Mouse (Mus musculus) embryo, embryonic 11.5 days (tissue): Measurements from ENCODE around the gene Pdzk1ip1.

ENCODE experiments used
- DNase-seq: peaks from one replicate; pipeline ENCODE4 v3.0.0-alpha.2; 2012; ENCODE audit warnings: low read depth, low spot score

Gene Pdzk1ip1

DNA sequence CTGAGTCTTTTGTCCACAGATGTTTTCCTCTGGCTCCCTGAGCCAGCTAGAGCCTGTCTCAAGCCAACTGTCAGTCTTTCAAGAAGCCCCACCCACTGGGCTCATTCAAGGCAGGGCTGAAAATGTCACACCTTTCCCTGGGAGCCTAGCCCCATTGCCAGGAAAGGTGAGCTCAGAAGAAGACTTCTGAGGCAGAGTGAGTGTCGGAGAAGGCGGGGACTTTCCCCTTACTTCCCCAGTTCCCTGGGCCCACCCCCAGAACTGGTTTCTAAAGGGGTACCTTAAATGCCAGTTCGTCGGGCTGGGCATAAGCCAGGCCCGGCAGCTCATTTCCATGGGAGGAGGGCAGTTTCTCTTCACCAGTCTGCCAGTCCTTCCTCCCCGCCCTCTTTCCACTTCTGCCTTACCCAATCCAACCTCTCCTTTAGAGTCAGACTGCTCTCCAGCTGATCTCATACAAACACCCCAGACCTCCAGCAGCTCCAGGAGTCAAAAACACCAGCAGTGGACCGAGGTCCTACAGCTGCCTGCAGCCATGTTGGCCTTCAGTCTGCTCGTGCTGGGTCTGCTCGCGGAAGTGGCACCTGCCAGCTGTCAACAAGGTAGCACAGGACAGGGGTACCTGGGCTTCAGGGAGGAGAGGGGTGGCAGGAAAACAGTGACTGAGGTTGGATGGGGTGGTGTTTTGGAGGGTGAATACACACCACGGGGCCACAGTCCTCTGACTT, at the start of gene Pdzk1ip1:
Pdzk1ip1 (plus strand) TSS at position 98 of the 728 bp plus-strand sequence.
- no peak for DNase-seq

DNA sequence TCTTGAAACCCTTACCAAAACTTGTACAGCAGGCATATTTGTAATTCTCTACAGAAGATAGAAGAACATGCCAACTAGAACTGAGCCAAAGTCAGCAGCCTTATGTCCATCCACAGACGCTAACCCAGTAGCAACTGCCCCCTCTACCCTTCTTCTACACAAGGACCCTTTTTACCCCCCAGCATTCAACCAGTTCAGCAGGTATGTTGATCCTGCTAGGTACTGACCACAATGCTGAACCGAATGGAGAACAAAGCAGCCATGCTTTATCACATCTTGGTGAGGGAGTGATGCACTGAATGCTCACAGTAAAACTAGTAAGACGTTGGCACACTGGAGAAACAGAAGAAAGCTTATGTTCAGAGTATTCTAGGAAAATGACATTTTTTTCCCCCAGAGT, 42.9 kb upstream of the Pdzk1ip1 start:
- DNase-seq, result no peak

DNA sequence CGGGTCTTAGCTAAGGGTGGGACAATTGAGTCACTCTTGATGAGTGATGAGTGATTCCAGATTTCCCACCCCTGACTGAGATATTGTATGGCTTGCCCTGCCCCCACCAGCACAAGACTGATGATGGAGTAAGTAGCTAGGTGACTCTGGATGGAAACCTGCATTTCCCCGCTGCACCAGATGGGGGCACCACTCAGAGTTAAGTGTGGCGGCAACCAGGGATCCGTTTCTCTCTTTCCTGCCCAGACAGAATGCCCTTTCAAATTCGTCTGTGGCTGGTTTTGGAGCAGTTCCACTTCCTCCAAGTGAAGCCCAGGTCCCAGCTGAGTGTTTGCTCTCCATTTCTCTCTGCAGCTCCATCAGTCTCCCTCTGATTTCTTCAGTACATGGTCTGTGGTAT, 40.8 kb upstream of the Pdzk1ip1 start:
- DNase-seq, result no peak

DNA sequence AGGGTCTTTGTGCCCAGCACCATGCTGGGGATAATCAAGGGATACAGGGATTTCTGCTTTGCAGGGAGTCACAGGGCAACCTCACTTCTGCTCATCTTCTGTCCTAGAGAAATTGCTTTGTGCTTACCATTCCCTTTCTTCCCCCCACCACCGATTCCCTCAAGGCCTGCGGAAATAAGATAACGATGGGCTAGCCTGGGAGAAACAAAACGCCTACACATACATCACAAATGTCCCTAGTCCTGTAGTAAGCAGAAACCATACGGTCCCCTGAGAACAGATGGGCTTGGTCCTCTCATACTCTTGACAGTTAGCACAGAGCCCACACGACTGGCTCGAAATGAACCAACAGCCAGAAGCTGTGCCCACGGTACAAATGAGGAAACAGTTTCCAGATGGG, 40.3 kb upstream of the Pdzk1ip1 start:
- DNase-seq, result no peak

- no peak for DNase-seq
These were observed 37.3 kb upstream of the Pdzk1ip1 start for GRCm38 (mm10) chr4:115051245-115051644.

DNA sequence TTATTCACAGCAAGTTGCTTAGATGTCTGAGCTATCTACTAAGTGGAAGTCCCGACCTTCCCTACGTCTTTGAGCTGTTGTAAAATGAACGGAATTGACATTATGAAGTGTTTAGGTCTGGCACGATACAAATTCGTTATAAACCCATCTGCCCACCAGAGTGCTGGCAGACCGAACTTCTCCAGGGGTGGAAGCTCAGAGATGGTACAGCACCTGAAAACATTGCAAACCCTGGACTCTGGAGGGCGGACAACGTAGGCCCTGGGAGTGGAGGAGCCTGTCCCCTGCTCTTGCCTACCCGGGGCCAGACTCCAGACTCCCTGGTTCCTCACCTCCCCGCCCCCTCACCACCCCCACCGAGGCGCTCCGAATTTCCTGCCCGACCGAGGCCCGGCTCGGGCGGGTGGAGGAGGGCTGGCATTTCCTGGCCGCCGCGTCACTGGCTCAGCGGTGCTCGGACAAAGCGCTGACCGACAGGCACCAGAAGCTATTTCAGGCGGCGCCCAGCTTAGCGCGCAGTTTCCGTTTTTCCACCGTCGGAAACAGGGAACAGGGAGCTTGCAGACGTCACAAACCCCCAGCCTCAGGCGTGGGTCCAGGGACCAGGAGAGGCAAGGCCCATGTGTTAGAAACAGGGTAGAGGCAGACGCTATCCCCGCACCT, 36.0 kb upstream of the Pdzk1ip1 start:
- no peak for DNase-seq

DNA sequence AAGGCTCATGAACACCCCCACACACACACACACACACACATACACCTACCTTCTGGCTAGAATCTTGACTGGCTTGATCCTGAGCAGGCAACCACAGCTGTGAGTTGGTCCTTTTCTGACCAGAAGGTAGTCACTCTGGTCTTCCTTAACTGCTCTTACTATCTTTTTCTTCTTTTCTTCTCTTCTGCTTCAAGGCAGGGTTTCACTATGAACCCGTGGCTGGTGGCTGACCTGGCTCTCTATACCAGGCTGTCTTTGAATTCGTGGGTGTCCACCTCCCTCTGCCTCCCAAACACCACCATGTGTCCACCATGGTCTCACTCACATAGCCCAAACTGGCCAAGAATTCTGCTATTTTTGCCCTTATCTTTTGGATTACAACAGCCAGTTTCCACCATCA, 33.5 kb upstream of the Pdzk1ip1 start:
- DNase-seq, result no peak

DNA sequence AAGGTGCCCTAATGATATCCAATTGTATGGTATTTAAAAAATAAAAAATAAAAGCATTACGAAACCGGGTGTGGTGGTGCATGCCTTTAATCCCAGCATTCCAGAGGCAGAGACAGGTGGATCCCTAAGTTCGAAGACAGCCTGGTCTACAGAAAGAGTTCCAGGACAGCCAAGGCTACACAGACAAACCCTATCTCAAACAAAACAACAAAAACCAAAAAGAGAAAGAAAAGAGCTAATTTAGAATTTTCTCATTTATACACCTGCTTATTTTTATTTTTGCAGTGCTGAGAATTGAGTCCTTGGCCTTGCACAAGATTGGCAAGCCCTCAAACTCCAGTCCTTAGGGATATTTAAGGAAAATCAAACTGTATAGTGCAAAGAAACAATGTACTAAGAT, 32.8 kb upstream of the Pdzk1ip1 start:
- DNase-seq, result no peak

DNA sequence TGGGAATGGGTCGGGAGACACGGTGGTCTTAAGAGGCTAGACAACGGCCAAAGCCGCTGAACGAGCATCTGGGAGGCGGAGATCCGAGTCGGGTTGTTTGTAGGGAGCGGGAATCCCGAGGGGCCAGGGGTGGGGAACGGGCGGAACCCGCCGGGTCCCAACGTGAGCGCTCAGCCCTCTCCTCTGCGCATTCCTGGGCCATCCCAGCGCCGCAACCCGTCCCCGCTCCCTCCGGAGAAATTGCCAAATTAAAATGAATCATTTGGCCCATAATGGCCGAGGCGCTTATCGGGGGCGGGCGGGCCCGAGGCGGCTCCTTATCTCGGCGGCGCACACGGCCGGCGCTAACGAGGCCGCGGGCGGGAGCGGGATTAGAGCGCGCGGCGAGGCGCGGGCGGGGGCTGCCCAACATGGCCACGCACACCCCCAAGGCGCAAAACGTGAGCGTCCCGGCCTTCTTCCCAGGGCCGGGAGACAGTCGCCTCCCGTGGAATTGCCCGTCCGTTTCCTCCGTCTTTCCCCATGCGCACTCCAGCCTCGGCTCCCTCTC, 32.1 kb upstream of the Pdzk1ip1 start, which contains the start of gene Tal1:
Tal1 (plus strand) TSS at position 56 of the 550 bp plus-strand sequence.
- no peak for DNase-seq

GRCm38 (mm10) chr4:115056921-115057673, 31.4 kb upstream of the Pdzk1ip1 start:
- DNase-seq, result no peak

- no peak for DNase-seq
These were observed 30.7 kb upstream of the Pdzk1ip1 start for GRCm38 (mm10) chr4:115057674-115058316.

- no peak for DNase-seq
These were observed 30.2 kb upstream of the Pdzk1ip1 start for GRCm38 (mm10) chr4:115058317-115058761.

GRCm38 (mm10) chr4:115058871-115059590, 29.5 kb upstream of the Pdzk1ip1 start:
- no peak for DNase-seq

GRCm38 (mm10) chr4:115059871-115060270, 28.6 kb upstream of the Pdzk1ip1 start:
- no peak for DNase-seq

DNA sequence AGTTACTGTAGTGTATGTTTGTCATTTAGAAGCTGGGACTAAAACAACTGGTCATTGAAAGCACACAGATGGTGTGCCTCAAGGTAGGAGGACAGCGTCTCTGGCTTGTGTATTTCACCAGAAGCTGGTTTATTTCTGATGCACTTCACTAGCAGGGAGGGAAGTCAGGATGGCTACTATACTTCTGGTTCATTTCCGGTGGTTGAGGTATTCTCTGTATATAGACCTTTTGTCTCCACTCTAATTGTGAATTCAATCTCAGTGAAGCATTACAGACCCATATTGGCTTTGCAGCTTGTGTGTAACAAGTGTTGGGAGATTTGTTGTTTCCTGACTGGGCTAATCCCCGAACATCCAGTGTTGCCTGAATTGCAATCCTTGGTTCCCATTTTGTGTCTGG, 27.8 kb upstream of the Pdzk1ip1 start:
- no peak for DNase-seq

DNA sequence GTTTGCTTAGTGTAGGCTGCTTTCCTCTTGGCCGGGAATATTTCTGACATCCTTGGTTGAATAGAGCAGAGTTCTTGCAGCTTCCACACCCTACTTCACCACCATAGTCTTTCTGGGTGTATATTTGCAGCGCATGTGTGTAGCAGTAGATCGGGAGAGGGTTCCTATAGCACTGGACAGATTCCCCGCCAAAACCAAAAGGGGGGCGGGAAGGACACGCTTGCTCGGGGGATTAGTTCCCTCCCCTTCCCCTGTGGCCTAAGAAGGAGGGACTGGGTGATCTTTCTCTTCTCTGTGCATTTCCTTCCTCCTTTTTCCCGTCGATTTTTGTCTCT, 26.0 kb upstream of the Pdzk1ip1 start:
- DNase-seq, result no peak

DNA sequence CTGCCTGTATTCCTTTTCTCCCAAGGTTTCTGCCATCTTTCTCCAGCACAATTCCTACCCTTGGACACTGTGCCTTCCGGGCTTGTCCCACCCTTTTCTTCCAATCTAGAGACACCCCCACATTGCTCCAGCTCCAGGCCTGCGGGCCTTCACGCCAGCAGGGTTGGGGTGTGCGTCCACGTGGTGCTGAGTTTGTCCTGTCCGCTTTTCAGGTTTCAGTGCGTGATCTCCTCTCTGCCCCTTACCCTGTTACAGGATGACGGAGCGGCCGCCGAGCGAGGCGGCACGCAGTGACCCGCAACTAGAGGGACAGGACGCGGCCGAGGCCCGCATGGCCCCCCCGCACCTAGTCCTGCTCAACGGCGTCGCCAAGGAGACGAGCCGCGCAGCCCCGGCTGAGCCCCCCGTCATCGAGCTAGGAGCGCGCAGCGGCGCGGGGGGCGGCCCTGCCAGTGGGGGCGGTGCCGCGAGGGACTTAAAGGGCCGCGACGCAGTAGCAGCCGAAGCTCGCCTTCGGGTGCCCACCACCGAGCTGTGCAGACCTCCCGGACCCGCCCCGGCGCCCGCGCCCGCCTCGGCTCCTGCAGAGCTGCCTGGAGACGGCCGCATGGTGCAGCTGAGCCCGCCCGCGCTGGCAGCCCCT, 25.5 kb upstream of the Pdzk1ip1 start:
- DNase-seq, result no peak

DNA sequence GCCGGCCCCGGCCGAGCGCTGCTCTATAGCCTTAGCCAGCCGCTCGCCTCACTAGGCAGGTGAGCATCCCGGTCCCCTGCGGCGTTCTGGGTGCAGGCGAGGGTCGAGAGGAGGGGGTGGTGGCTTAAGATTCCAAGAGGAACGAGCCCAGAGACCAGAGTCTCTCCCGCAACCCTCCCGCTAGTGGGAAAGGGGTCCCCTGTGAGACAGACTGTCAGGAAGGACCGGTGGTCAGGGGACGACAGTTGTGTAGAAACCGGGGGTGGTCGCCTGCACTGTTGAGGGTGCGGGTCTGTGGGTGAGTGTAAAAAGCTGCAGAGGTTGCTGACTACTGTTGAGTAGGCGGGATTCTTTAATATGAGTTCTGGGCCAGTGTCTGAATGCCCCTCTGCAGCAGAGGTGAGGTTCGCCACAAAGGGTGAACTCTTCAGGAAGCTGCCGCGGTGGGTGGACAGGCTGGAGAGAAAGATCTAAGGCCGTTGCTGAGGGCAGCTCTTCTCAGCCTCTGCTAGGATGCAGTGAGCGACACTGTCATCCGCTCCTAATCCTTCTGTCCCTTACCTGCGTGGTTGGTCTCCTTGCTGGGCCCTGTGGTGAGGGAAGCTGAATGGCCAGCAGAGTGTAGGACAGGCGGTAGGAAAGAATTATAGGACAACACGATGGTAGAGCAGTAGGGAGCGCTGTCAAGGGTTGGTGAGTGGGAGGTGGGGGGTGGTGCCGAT, 24.8 kb upstream of the Pdzk1ip1 start:
- DNase-seq, result no peak

GRCm38 (mm10) chr4:115071668-115072067, 16.8 kb upstream of the Pdzk1ip1 start:
- DNase-seq, result no peak

GRCm38 (mm10) chr4:115074789-115075188, 13.7 kb upstream of the Pdzk1ip1 start:
- no peak for DNase-seq
